In the genomic region with DNA sequence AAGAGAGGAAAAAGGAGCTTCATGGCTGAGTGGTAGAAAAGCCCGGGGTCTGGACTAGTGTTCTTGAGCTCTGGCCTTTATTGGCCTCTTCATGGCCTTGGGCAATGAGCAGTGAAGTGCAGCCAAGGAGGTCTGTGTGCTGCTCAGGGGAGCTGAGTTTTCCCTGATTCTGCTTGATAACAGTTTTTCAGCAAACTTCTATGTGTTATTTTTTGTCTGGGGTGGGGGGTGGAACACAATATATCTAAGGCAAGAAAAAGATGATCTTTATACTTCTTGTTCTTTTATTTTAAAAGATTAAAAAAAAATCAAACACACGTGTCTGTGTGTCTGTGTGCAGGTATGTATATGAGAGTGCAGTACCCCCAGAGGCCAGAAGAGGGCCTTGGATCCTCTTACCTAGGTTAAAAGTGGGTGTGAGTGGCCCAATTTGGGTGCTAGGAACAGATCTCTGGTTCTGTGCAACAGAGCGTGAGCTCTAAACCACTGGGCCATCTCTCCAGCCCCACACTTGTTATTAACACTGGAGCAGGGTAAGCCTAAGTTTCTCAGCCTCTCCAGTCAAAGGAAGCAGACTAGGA, we compare ENCODE assay signal across 39 mouse cellular contexts. TPM values are rescaled to one million over a fixed set of nuclear protein-coding genes. Genes with fewer than 3 reads are reported as not detected.
DNase-seq lines count a peak whose midpoint lies in the region; ATAC-seq and TF ChIP-seq lines count a peak whose summit lies in the region.
"Had no signal": no experiment of that assay in that cellular context is flagged by ENCODE, and none has a peak within 500 bp of the region (broad histone marks: within the 10 kb centered on the region; RNA-seq: fewer than 3 reads in every experiment).

A gene (minus strand): TSS at position 51 of the 581 bp plus-strand sequence.

- no peak within 1 kb of the TSS for H3K4me2 ChIP-seq in lung, embryonic 14.5 days
- H3K4me2 ChIP-seq in lung, postnatal 0 days (replicated peaks; ENCODE audit: low read depth, low read length): no peak within 1 kb of the TSS
- H3K4me2 ChIP-seq: heart, embryonic 13.5 days; liver, embryonic 13.5 days; midbrain, embryonic 15.5 days; neural tube, embryonic 12.5 days had no signal

- CTCF ChIA-PET in Patski (lab: Charles Lee): interaction anchor here (2.1 kb wide), 1 partner anchor 80 kb away, joined by 6 read pairs; no protein-coding TSS in a partner anchor

- H3K4me3 ChIP-seq in heart, adult 2 months: no peak within 1 kb of the TSS
- no peak within 1 kb of the TSS for H3K4me3 ChIP-seq in lung, embryonic 14.5 days (ENCODE audit: low read depth, low read length)
- H3K4me3 ChIP-seq in lung, postnatal 0 days (ENCODE audit: low read depth, low read length): no peak within 1 kb of the TSS
- H3K4me3 ChIP-seq: erythroblast, embryonic 14.5 days; heart, embryonic 13.5 days; liver, embryonic 13.5 days; midbrain, embryonic 10.5 days; midbrain, embryonic 15.5 days; myocyte; neural tube, embryonic 12.5 days had no signal

- no peaks in the 10 kb centered on the region for H3K36me3 ChIP-seq in heart, adult 2 months (ENCODE audit: control insufficient read depth, insufficient read depth, low read length)
- no peaks in the 10 kb centered on the region for H3K36me3 ChIP-seq in lung, embryonic 14.5 days (ENCODE audit: insufficient read depth)
- no peaks in the 10 kb centered on the region for H3K36me3 ChIP-seq in lung, postnatal 0 days (ENCODE audit: insufficient read depth, low read length)
- H3K36me3 ChIP-seq: heart, embryonic 13.5 days; liver, embryonic 13.5 days; midbrain, embryonic 10.5 days; midbrain, embryonic 15.5 days; neural tube, embryonic 12.5 days had no signal

- no peak within 1 kb of the TSS for H3K27ac ChIP-seq in heart, adult 2 months
- H3K27ac ChIP-seq in lung, embryonic 14.5 days (ENCODE audit: low read depth): no peak within 1 kb of the TSS
- H3K27ac ChIP-seq in lung, postnatal 0 days (ENCODE audit: low read length): no peak within 1 kb of the TSS
- H3K27ac ChIP-seq: heart, embryonic 13.5 days; kidney, postnatal 0 days; liver, embryonic 13.5 days; midbrain, embryonic 10.5 days; midbrain, embryonic 15.5 days; neural tube, embryonic 12.5 days had no signal

- TF ChIP-seq CTCF in heart, adult 2 months (IDR thresholded peaks at IDR 0.05): peak; percentile 16; the same call in 1 of the 2 replicates
- peak; percentile 26 for TF ChIP-seq CTCF in lung, embryonic 14.5 days (IDR thresholded peaks at IDR 0.05; ENCODE audit: low read depth)
- no peak for TF ChIP-seq CTCF in lung, postnatal 0 days (IDR thresholded peaks at IDR 0.05)
- peak; percentile 28 for TF ChIP-seq CTCF in Patski (IDR thresholded peaks at IDR 0.05)

- POLR2A ChIA-PET in Patski (lab: Charles Lee): interaction anchor here (0.6 kb wide), 1 partner anchor 46 kb away, joined by 5 read pairs; no protein-coding TSS in a partner anchor

- DNase-seq in heart, adult 2 months: no peak
- no peak for DNase-seq in heart, adult 8-10 months (ENCODE audit: low spot score)
- DNase-seq in lung, embryonic 14.5 days: no peak
- DNase-seq in lung, postnatal 0 days (ENCODE audit: low spot score): no peak
- DNase-seq in Patski (ENCODE audit: low read depth, low spot score): no peak
- no peak for DNase-seq in spleen, adult 18-20 months
- DNase-seq in spleen, postnatal 14 days (ENCODE audit: low spot score in 2 of 2): no peak
- DNase-seq: adrenal gland, adult 2 months; adrenal gland, postnatal 36 days; cerebellum, adult 18-20 months; cerebellum, postnatal 10 days; gastrocnemius, postnatal 14 days; heart, adult 18-20 months; heart, postnatal 10 days; kidney, adult 8-10 months; kidney, postnatal 4 days; left cerebral cortex, postnatal 4 days; liver, embryonic 13.5 days; lung, adult 2 months; right cerebral cortex, adult 18-20 months; right cerebral cortex, postnatal 4 days had no signal

- no peaks in the 10 kb centered on the region for H3K79me2 ChIP-seq in heart, adult 2 months (replicated peaks; ENCODE audit: control insufficient read depth, insufficient read depth, low read length)

- H3K27me3 ChIP-seq in heart, adult 2 months (ENCODE audit: control insufficient read depth, insufficient read depth, low read length): no peaks in the 10 kb centered on the region
- H3K27me3 ChIP-seq in lung, embryonic 14.5 days (ENCODE audit: insufficient read depth, low read length): no peaks in the 10 kb centered on the region
- no peaks in the 10 kb centered on the region for H3K27me3 ChIP-seq in lung, postnatal 0 days (replicated peaks; ENCODE audit: insufficient read depth, low read length)
- peaks cover 3% of the 10 kb centered on the region for H3K27me3 ChIP-seq in Patski
- H3K27me3 ChIP-seq: liver, embryonic 13.5 days; midbrain, embryonic 15.5 days; neural tube, embryonic 12.5 days had no signal

- ATAC-seq in lung, embryonic 14.5 days (ENCODE audit: insufficient read depth): no peak
- ATAC-seq in lung, postnatal 0 days: no peak
- no peak for ATAC-seq in Patski
- ATAC-seq: intestine, embryonic 16.5 days; midbrain, embryonic 15.5 days had no signal

- H3K9ac ChIP-seq in heart, adult 2 months (ENCODE audit: low read depth, low read length): no peak within 1 kb of the TSS
- H3K9ac ChIP-seq in lung, embryonic 14.5 days: no peak within 1 kb of the TSS
- H3K9ac ChIP-seq in lung, postnatal 0 days (replicated peaks; ENCODE audit: low read depth): no peak within 1 kb of the TSS
- H3K9ac ChIP-seq: heart, embryonic 13.5 days; liver, embryonic 13.5 days; midbrain, embryonic 15.5 days; neural tube, embryonic 12.5 days had no signal

- WGBS in heart, adult 2 months: 82% methylated on average over 3 of the region's 3 CpGs
- 85% methylated on average over 3 of the region's 3 CpGs for WGBS in lung, embryonic 14.5 days
- 91% methylated on average over 3 of the region's 3 CpGs for WGBS in lung, postnatal 0 days

- intact Hi-C loops in heart, adult 2 months (cut with DNase I): no loop called here

- in situ Hi-C loops in Patski (cut with MboI; ENCODE audit: low pct_unique_long_range_greater_than_20kb): no loop called here

- H3K9me3 ChIP-seq in lung, embryonic 14.5 days (ENCODE audit: low read depth, low read length): no peaks in the 10 kb centered on the region
- H3K9me3 ChIP-seq in lung, postnatal 0 days (ENCODE audit: low read length): no peaks in the 10 kb centered on the region
- H3K9me3 ChIP-seq: heart, embryonic 13.5 days; liver, embryonic 13.5 days; midbrain, embryonic 10.5 days; midbrain, embryonic 15.5 days; neural tube, embryonic 12.5 days had no signal

- no peak for TF ChIP-seq POLR2A in heart, adult 2 months (IDR thresholded peaks at IDR 0.05; ENCODE audit: insufficient read depth, low read depth, low read length)

- TF ChIP-seq EP300 in heart, adult 2 months (IDR thresholded peaks at IDR 0.05; ENCODE audit: insufficient read depth, low read depth, low read length): no peak
- TF ChIP-seq EP300 in lung, postnatal 0 days (IDR thresholded peaks at IDR 0.05): no peak

- H3K4me1 ChIP-seq in heart, adult 2 months (ENCODE audit: control insufficient read depth, insufficient read depth, low read length): no peaks in the 10 kb centered on the region
- no peaks in the 10 kb centered on the region for H3K4me1 ChIP-seq in lung, embryonic 14.5 days (ENCODE audit: insufficient read depth)
- H3K4me1 ChIP-seq in lung, postnatal 0 days (ENCODE audit: insufficient read depth, low read depth, low read length): no peaks in the 10 kb centered on the region
- H3K4me1 ChIP-seq: heart, embryonic 13.5 days; liver, embryonic 13.5 days; midbrain, embryonic 10.5 days; midbrain, embryonic 15.5 days; neural tube, embryonic 12.5 days had no signal

RNA-seq across cellular contexts. Expression of the gene that starts here (rescaled TPM):
- total RNA-seq in heart, adult 2 months (2021): not detected
- polyA plus RNA-seq in heart, adult 2 months (2012; rRNA removed): not detected in 2 replicates
- not detected for total RNA-seq in heart, adult 8-10 months (2022)
- polyA plus RNA-seq in lung, embryonic 14.5 days (2014; fragmentation: Nextera tagmentation; extraction: Ambion mirVana): not detected in 2 replicates
- polyA plus RNA-seq in lung, postnatal 0 days (2015; fragmentation: Nextera tagmentation; extraction: Ambion mirVana): not detected in 2 replicates
- polyA plus RNA-seq in Patski (2021): not detected
- total RNA-seq: adrenal gland, adult 2 months; adrenal gland, postnatal 36 days; common myeloid progenitor, adult 5-6 weeks; gastrocnemius, postnatal 14 days; heart, adult 18-20 months; heart, postnatal 10 days; hematopoietic stem cell, adult 5-6 weeks; layer of hippocampus, postnatal 10 days; left cerebral cortex, adult 8-10 months; left cerebral cortex, postnatal 4 days; megakaryocyte progenitor cell, adult 5-6 weeks had no signal
- polyA plus RNA-seq: adrenal gland, adult 2 months; brain, embryonic 14.5 days; embryonic facial prominence, embryonic 14.5 days; erythroblast, embryonic 14.5 days; forebrain, embryonic 11.5 days; heart, embryonic 13.5 days; intestine, embryonic 16.5 days; kidney, postnatal 0 days; limb, embryonic 14.5 days; liver, embryonic 13.5 days; lung, adult 2 months; midbrain, embryonic 10.5 days; midbrain, embryonic 15.5 days; myocyte; neural tube, embryonic 12.5 days; stomach, embryonic 14.5 days had no signal
